Mouse (Mus musculus) kidney, postnatal 0 days (tissue): ENCODE results near the gene Dgcr8. TPM values are rescaled to one million over a fixed set of nuclear protein-coding genes. Genes with fewer than 3 reads are reported as not detected.
A peak's percentile ranks its signal among the peaks of the same experiment; 100 is the strongest.

Experiments used
- ATAC-seq: fragments of 200-750 bp; cut with Nextera tagmentation; replicated peaks from 2 replicates; pipeline ENCODE4 v1.8.0; 2017; ENCODE audit warnings: low read depth, moderate number of reproducible peaks, moderate TSS enrichment, moderate library complexity; ENCODE audit not compliant: low FRiP score
- DNase-seq: peaks from one replicate; pipeline ENCODE4 v3.0.0-alpha.2; 2016; ENCODE audit warnings: low spot score
- H3K27ac ChIP-seq: fragments of 300-500 bp; sonication (generic); 2 replicates; pipeline ENCODE4 v1.5.1; 2014; ENCODE audit warnings: mild to moderate bottlenecking
- H3K27me3 ChIP-seq: fragments of 300-500 bp; sonication (generic); 2 replicates; pipeline ENCODE4 v1.6.1; 2014; ENCODE audit warnings: low read length, mixed read lengths; ENCODE audit not compliant: insufficient read depth
- H3K36me3 ChIP-seq: fragments of 300-500 bp; sonication (generic); 2 replicates; pipeline ENCODE4 v1.6.1; 2014; ENCODE audit warnings: low read length, mixed read lengths; ENCODE audit not compliant: insufficient read depth
- H3K4me1 ChIP-seq: fragments of 300-500 bp; sonication (generic); replicated peaks from 2 replicates; pipeline ENCODE4 v1.6.1; 2014; ENCODE audit warnings: antibody characterized with exemption, low read length, mixed read lengths; ENCODE audit not compliant: insufficient read depth
- H3K4me2 ChIP-seq: fragments of 300-500 bp; sonication (generic); 2 replicates; pipeline ENCODE4 v1.6.1; 2014; ENCODE audit warnings: mild to moderate bottlenecking, low read length, moderate library complexity, mixed read lengths
- H3K4me3 ChIP-seq: fragments of 300-500 bp; sonication (generic); replicated peaks from 2 replicates; pipeline ENCODE4 v1.5.1; 2014; ENCODE audit warnings: low read depth, low read length
- H3K9ac ChIP-seq: fragments of 300-500 bp; sonication (generic); 2 replicates; pipeline ENCODE4 v1.6.1; 2014; ENCODE audit warnings: low read depth, low read length
- H3K9me3 ChIP-seq: fragments of 300-500 bp; sonication (generic); replicated peaks from 2 replicates; pipeline ENCODE4 v1.6.1; 2016; ENCODE audit warnings: low read length, inconsistent platforms, mixed read lengths
- CTCF ChIP-seq: IDR thresholded peaks from 2 replicates; pipeline ENCODE4 v1.5.1; 2016; ENCODE audit warnings: antibody characterized with exemption, low read depth, mild to moderate bottlenecking, moderate library complexity
- WGBS: fragments of 180-500 bp; shearing (Covaris S2); extraction: QIAGEN DNeasy Blood & Tissue Kit; methylation state at CpG from one replicate; pipeline ENCODE4 v1.1.7; 2014; 5-methylcytosine and 5-hydroxymethylcytosine counted together
- polyA plus RNA-seq: library from polyadenylated mRNA; unstranded; fragments of >200 nt; fragmentation: Nextera tagmentation; extraction: Ambion mirVana; gene quantifications from 2 replicates; pipeline ENCODE4 v1.2.1, GENCODE M21; 2015

The Dgcr8 gene
- polyA plus RNA-seq, 1 experiment from 2014 or later: 15.6 TPM

GRCm38 (mm10) chr16:18227187-18227586 lies 61.9 kb downstream of the Dgcr8 start:
- H3K9ac ChIP-seq: no peak overlapping the region
- peaks cover 48% of the 10 kb centered on the region for H3K36me3 ChIP-seq
- WGBS: 90% methylated on average over 13 of the region's 13 CpGs
- no peaks in the 10 kb centered on the region for H3K9me3 ChIP-seq
- no peaks in the 10 kb centered on the region for H3K27me3 ChIP-seq
- ATAC-seq (no peak), DNase-seq (no peak)
- no peak for TF ChIP-seq CTCF
- no peak overlapping the region for H3K27ac ChIP-seq
- peaks cover 7% of the 10 kb centered on the region; the same call in 1 of the 2 replicates for H3K4me1 ChIP-seq
- no peak overlapping the region for H3K4me3 ChIP-seq
- H3K4me2 ChIP-seq: no peak overlapping the region

DNA sequence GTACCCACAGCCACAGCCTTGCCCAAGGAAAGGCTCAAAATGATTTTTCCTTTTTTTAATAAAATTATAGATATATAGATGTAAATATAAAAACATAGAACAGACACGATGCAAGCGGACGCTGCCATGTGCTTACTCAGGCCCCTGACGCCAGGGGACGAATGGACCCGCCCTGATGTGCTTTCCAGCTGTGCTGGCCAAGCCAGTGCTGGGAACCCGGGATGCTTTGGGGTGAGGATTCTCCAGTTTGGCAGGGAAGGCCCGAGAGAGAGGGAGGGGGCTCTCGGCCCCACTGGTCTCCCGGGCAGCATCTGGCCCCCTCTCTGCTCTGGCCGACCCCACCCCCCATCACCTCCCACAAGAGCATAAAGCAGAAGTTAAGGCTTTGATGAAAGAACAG lies 66.9 kb downstream of the Dgcr8 start:
- DNase-seq: no peak
- no peaks in the 10 kb centered on the region for H3K27me3 ChIP-seq
- no peak overlapping the region for H3K4me3 ChIP-seq
- H3K9me3 ChIP-seq: no peaks in the 10 kb centered on the region
- WGBS: 78% methylated on average over 11 of the region's 11 CpGs
- H3K4me2 ChIP-seq: no peak overlapping the region
- H3K9ac ChIP-seq: no peak overlapping the region
- peaks cover 39% of the 10 kb centered on the region for H3K36me3 ChIP-seq
- peaks cover 7% of the 10 kb centered on the region for H3K4me1 ChIP-seq
- no peak for TF ChIP-seq CTCF
- ATAC-seq: no peak
- H3K27ac ChIP-seq: no peak overlapping the region

GRCm38 (mm10) chr16:18221543-18221898 lies 67.5 kb downstream of the Dgcr8 start:
- 68% methylated on average over 10 of the region's 11 CpGs for WGBS

GRCm38 (mm10) chr16:18220856-18221542 lies 68.0 kb downstream of the Dgcr8 start:
- WGBS: 86% methylated on average over 6 of the region's 6 CpGs
- TF ChIP-seq CTCF: no peak
- Histone ChIP-seq H3K4me3 (no peak overlapping the region), H3K27me3 (no peaks in the 10 kb centered on the region), H3K4me2 (no peak overlapping the region), H3K36me3 (peaks cover 32% of the 10 kb centered on the region), H3K9me3 (no peaks in the 10 kb centered on the region), H3K27ac (no peak overlapping the region), H3K4me1 (peaks cover 7% of the 10 kb centered on the region), H3K9ac (no peak overlapping the region)
- ATAC-seq: no peak
- no peak for DNase-seq

More at GRCm38 (mm10) chr16:18221543-18221898, 67.5 kb downstream of the Dgcr8 start:
- Histone ChIP-seq H3K9me3 (no peaks in the 10 kb centered on the region), H3K4me3 (no peak overlapping the region), H3K36me3 (peaks cover 36% of the 10 kb centered on the region), H3K4me2 (no peak overlapping the region), H3K27me3 (no peaks in the 10 kb centered on the region), H3K4me1 (peaks cover 7% of the 10 kb centered on the region), H3K27ac (no peak overlapping the region), H3K9ac (no peak overlapping the region)
- ATAC-seq (no peak), DNase-seq (no peak)
- TF ChIP-seq CTCF: 0 out of 2 replicates have a peak, but pooled peaks have one; percentile 11

GRCm38 (mm10) chr16:18220001-18220400 lies 69.0 kb downstream of the Dgcr8 start:
- no peak for ATAC-seq
- peaks cover 7% of the 10 kb centered on the region for H3K4me1 ChIP-seq
- TF ChIP-seq CTCF: no peak
- DNase-seq: peak; percentile 62
- WGBS: 48% methylated on average over 8 of the region's 8 CpGs
- H3K27me3 ChIP-seq: no peaks in the 10 kb centered on the region
- H3K9ac ChIP-seq: no peak overlapping the region
- no peak overlapping the region for H3K4me3 ChIP-seq
- H3K9me3 ChIP-seq: no peaks in the 10 kb centered on the region
- H3K4me2 ChIP-seq: no peak overlapping the region
- no peak overlapping the region for H3K27ac ChIP-seq
- H3K36me3 ChIP-seq: peaks cover 25% of the 10 kb centered on the region

GRCm38 (mm10) chr16:18218580-18218996 lies 70.5 kb downstream of the Dgcr8 start:
- no peak for TF ChIP-seq CTCF
- 70% methylated on average over 9 of the region's 9 CpGs for WGBS
- peaks cover 7% of the 10 kb centered on the region for H3K4me1 ChIP-seq
- DNase-seq: no peak
- no peak overlapping the region for H3K4me2 ChIP-seq
- no peaks in the 10 kb centered on the region for H3K27me3 ChIP-seq
- H3K9me3 ChIP-seq: no peaks in the 10 kb centered on the region
- H3K27ac ChIP-seq: no peak overlapping the region
- H3K36me3 ChIP-seq: peaks cover 11% of the 10 kb centered on the region; the same call in 1 of the 2 replicates
- H3K4me3 ChIP-seq: no peak overlapping the region
- ATAC-seq: no peak
- H3K9ac ChIP-seq: no peak overlapping the region
